Mouse (Mus musculus) CD4-positive helper T cell, adult 2 months (primary cell): Measurements from ENCODE around the gene Gm47995.
"Not testable (repeated sequence)": the region's sequence is repeated elsewhere in the genome, so short reads cannot be mapped to it uniquely, and the experiment has no call there.

Source experiments
- DNase-seq: peaks from one replicate; pipeline ENCODE4 v3.0.0-alpha.2; 2012; ENCODE audit warnings: low read depth, missing footprints, low spot score

Gene Gm47995

GRCm38 (mm10) chr1:151186186-151186585, 12.1 kb upstream of the Gm47995 start:
- not testable (repeated sequence) for DNase-seq

- DNase-seq, result not testable (repeated sequence)
Observed at GRCm38 (mm10) chr1:151186879-151187424, 11.3 kb upstream of the Gm47995 start.

GRCm38 (mm10) chr1:151188469-151188868, 9.8 kb upstream of the Gm47995 start:
- DNase-seq, result no peak

GRCm38 (mm10) chr1:151192075-151192474, 6.2 kb upstream of the Gm47995 start, which contains the start of gene Gm8947:
TSS of gene Gm8947 (plus strand) at chr1:151192376.
- DNase-seq, result not testable (repeated sequence)

- DNase-seq, result not testable (repeated sequence)
Observed at GRCm38 (mm10) chr1:151192739-151193138, 5.5 kb upstream of the Gm47995 start.

GRCm38 (mm10) chr1:151195986-151196385, 2.3 kb upstream of the Gm47995 start:
- DNase-seq, result not testable (repeated sequence)

GRCm38 (mm10) chr1:151196690-151197089, 1.6 kb upstream of the Gm47995 start:
- not testable (repeated sequence) for DNase-seq

GRCm38 (mm10) chr1:151200620-151201019, 2.4 kb downstream of the Gm47995 start:
- not testable (repeated sequence) for DNase-seq

GRCm38 (mm10) chr1:151202771-151203170, 4.5 kb downstream of the Gm47995 start:
- not testable (repeated sequence) for DNase-seq

- not testable (repeated sequence) for DNase-seq
Observed at GRCm38 (mm10) chr1:151203818-151204217, 5.6 kb downstream of the Gm47995 start, which contains the start of gene 3110040M04Rik. TSS of gene 3110040M04Rik (plus strand) at chr1:151204121.

GRCm38 (mm10) chr1:151208493-151208892, 10.2 kb downstream of the Gm47995 start:
- DNase-seq, result not testable (repeated sequence)

GRCm38 (mm10) chr1:151208944-151209343, 10.7 kb downstream of the Gm47995 start:
- DNase-seq, result not testable (repeated sequence)

GRCm38 (mm10) chr1:151209824-151210355, 11.6 kb downstream of the Gm47995 start, which contains the start of gene Gm47996:
TSS of gene Gm47996 (plus strand) at chr1:151210131.
- not testable (repeated sequence) for DNase-seq

GRCm38 (mm10) chr1:151211666-151212065, 13.4 kb downstream of the Gm47995 start:
- not testable (repeated sequence) for DNase-seq

GRCm38 (mm10) chr1:151214862-151215261, 16.6 kb downstream of the Gm47995 start:
- no peak for DNase-seq

GRCm38 (mm10) chr1:151215985-151216384, 17.7 kb downstream of the Gm47995 start:
- DNase-seq, result no peak

- no peak for DNase-seq
Observed at GRCm38 (mm10) chr1:151216417-151216816, 18.2 kb downstream of the Gm47995 start.

GRCm38 (mm10) chr1:151219045-151219444, 20.8 kb downstream of the Gm47995 start:
- no peak for DNase-seq

GRCm38 (mm10) chr1:151220098-151220497, 21.9 kb downstream of the Gm47995 start:
- DNase-seq, result no peak

- DNase-seq, result no peak
Observed at GRCm38 (mm10) chr1:151222561-151223267, 24.5 kb downstream of the Gm47995 start.

GRCm38 (mm10) chr1:151223377-151223776, 25.1 kb downstream of the Gm47995 start:
- no peak for DNase-seq

- DNase-seq, result no peak
Observed at GRCm38 (mm10) chr1:151224536-151224935, 26.3 kb downstream of the Gm47995 start.

- no peak for DNase-seq
Observed at GRCm38 (mm10) chr1:151227506-151227905, 29.3 kb downstream of the Gm47995 start.
